Mouse (Mus musculus) urinary bladder, adult 2 months (tissue): ENCODE results near the gene Tspan4. TPM values are rescaled to one million over a fixed set of nuclear protein-coding genes. Genes with fewer than 3 reads are reported as not detected.

Experiments used
- polyA plus RNA-seq: library from polyadenylated mRNA; depleted of rRNA; stranded (reverse); fragments of >200 nt; gene quantifications from 2 replicates; pipeline ENCODE4 v1.2.3, GENCODE M21; 2012; rRNA removed

Gene Tspan4
- polyA plus RNA-seq, 1 experiment = 196 TPM

Other genes starting within 250 kb of the Tspan4 start
- gene Phrf1, start 246.5 kb upstream of the Tspan4 start, polyA plus RNA-seq = 16.4 and 30.4 TPM in 2 replicates
- 21.2 and 23.3 TPM in 2 replicates for gene Irf7, start 208.8 kb upstream of the Tspan4 start, polyA plus RNA-seq
- gene Cdhr5, start 198.5 kb upstream of the Tspan4 start, polyA plus RNA-seq = 0.07 TPM in 1 of 2 replicates, not detected in the other
- gene Sct, start 196.1 kb upstream of the Tspan4 start, polyA plus RNA-seq = 0.41 and 1.3 TPM in 2 replicates
- gene Drd4, start 183.2 kb upstream of the Tspan4 start, polyA plus RNA-seq = 0.06 and 0.21 TPM in 2 replicates
- 14.6 and 22.8 TPM in 2 replicates for gene Deaf1, start 147.6 kb upstream of the Tspan4 start, polyA plus RNA-seq
- gene Tmem80, start 147.5 kb upstream of the Tspan4 start, polyA plus RNA-seq = 34.1 and 42.5 TPM in 2 replicates
- 79.7 and 109 TPM in 2 replicates for gene Eps8l2, start 136.4 kb upstream of the Tspan4 start, polyA plus RNA-seq
- gene Taldo1, start 83.0 kb upstream of the Tspan4 start, polyA plus RNA-seq = 269 and 320 TPM in 2 replicates
- gene Gatd1, start 61.1 kb upstream of the Tspan4 start, polyA plus RNA-seq = 48.3 and 59.2 TPM in 2 replicates
- 1.3 and 3.4 TPM in 2 replicates for gene Cend1, start 45.7 kb upstream of the Tspan4 start, polyA plus RNA-seq
- 42.0 and 55.2 TPM in 2 replicates for gene Slc25a22, start 37.3 kb upstream of the Tspan4 start, polyA plus RNA-seq
- 4.7 and 4.8 TPM in 2 replicates for gene Pidd1, start 31.2 kb upstream of the Tspan4 start, polyA plus RNA-seq
- gene Rplp2, start 27.9 kb upstream of the Tspan4 start, polyA plus RNA-seq = 1,171 and 1,507 TPM in 2 replicates
- gene Pnpla2, start 20.0 kb upstream of the Tspan4 start, polyA plus RNA-seq = 108 and 133 TPM in 2 replicates
- 24.0 and 25.8 TPM in 2 replicates for gene Cracr2b, start 14.1 kb upstream of the Tspan4 start, polyA plus RNA-seq
- gene Cd151, start 7.8 kb upstream of the Tspan4 start, polyA plus RNA-seq = 280 and 288 TPM in 2 replicates
- gene Polr2l, start 108 bp upstream of the Tspan4 start, polyA plus RNA-seq = 41.8 and 48.1 TPM in 2 replicates
- 28.5 and 32.0 TPM in 2 replicates for gene Chid1, start 64.6 kb downstream of the Tspan4 start, polyA plus RNA-seq
- 19.8 and 32.9 TPM in 2 replicates for gene Ap2a2, start 86.9 kb downstream of the Tspan4 start, polyA plus RNA-seq
- gene Muc6, start 180.1 kb downstream of the Tspan4 start, polyA plus RNA-seq = 0.01 and 0.03 TPM in 2 replicates
- 2.5 and 4.4 TPM in 2 replicates for gene Muc2, start 215.1 kb downstream of the Tspan4 start, polyA plus RNA-seq